Mouse (Mus musculus) neural tube, embryonic 13.5 days (tissue): ENCODE measurements around the gene Trappc10. TPM values are rescaled to one million over a fixed set of nuclear protein-coding genes. Genes with fewer than 3 reads are reported as not detected.

Experiments
- ATAC-seq: fragments of 200-750 bp; cut with Nextera tagmentation; 2 replicates; pipeline ENCODE4 v1.8.0; 2017; ENCODE audit warnings: low read depth, mild to moderate bottlenecking, moderate TSS enrichment, moderate library complexity
- H3K27ac ChIP-seq: fragments of 300-500 bp; sonication (generic); replicated peaks from 2 replicates; pipeline ENCODE4 v1.5.1; 2015; ENCODE audit warnings: moderate library complexity, mild to moderate bottlenecking, inconsistent platforms
- H3K27me3 ChIP-seq: fragments of 300-500 bp; sonication (generic); 2 replicates; pipeline ENCODE4 v1.6.1; 2015; ENCODE audit warnings: mild to moderate bottlenecking, inconsistent platforms
- H3K36me3 ChIP-seq: fragments of 300-500 bp; sonication (generic); 2 replicates; pipeline ENCODE4 v1.6.1; 2015; ENCODE audit warnings: mild to moderate bottlenecking, inconsistent platforms
- H3K4me1 ChIP-seq: fragments of 300-500 bp; sonication (generic); replicated peaks from 2 replicates; pipeline ENCODE4 v1.6.1; 2015; ENCODE audit warnings: inconsistent platforms
- H3K4me2 ChIP-seq: fragments of 300-500 bp; sonication (generic); 2 replicates; pipeline ENCODE4 v1.6.1; 2015; ENCODE audit warnings: inconsistent platforms, mild to moderate bottlenecking, moderate library complexity
- H3K4me3 ChIP-seq: fragments of 300-500 bp; sonication (generic); 2 replicates; pipeline ENCODE4 v1.5.1; 2015; ENCODE audit warnings: mild to moderate bottlenecking, inconsistent platforms
- H3K9ac ChIP-seq: fragments of 300-500 bp; sonication (generic); 2 replicates; pipeline ENCODE4 v1.6.1; 2015; ENCODE audit warnings: moderate library complexity, mild to moderate bottlenecking, inconsistent platforms
- H3K9me3 ChIP-seq: fragments of 300-500 bp; sonication (generic); 2 replicates; pipeline ENCODE4 v1.6.1; 2016; ENCODE audit warnings: inconsistent platforms
- WGBS: fragments of 180-500 bp; shearing (Covaris S2); methylation state at CpG from one replicate; pipeline ENCODE4 v1.1.7; 2015; 5-methylcytosine and 5-hydroxymethylcytosine counted together
- polyA plus RNA-seq: library from polyadenylated mRNA; unstranded; fragments of >200 nt; fragmentation: Nextera tagmentation; extraction: Ambion mirVana; gene quantifications from 2 replicates; pipeline ENCODE4 v1.2.1, GENCODE M21; 2015

The Trappc10 gene
- polyA plus RNA-seq, 1 experiment from 2014 or later = 26.0 TPM

- Histone ChIP-seq H3K4me3 (no peak overlapping the region), H3K9ac (no peak overlapping the region), H3K36me3 (no peaks in the 10 kb centered on the region), H3K4me1 (no peaks in the 10 kb centered on the region), H3K9me3 (no peaks in the 10 kb centered on the region), H3K4me2 (no peak overlapping the region), H3K27me3 (no peaks in the 10 kb centered on the region), H3K27ac (no peak overlapping the region)
- no peak for ATAC-seq
- 75% methylated on average over 10 of the region's 10 CpGs for WGBS
Observed at GRCm38 (mm10) chr10:78148834-78149766, 95.3 kb downstream of the Trappc10 start.

- WGBS = 83% methylated on average over 4 of the region's 4 CpGs
- H3K27ac ChIP-seq = no peak overlapping the region
- ATAC-seq = no peak
- no peak overlapping the region for H3K9ac ChIP-seq
- H3K4me3 ChIP-seq = no peak overlapping the region
- no peaks in the 10 kb centered on the region for H3K27me3 ChIP-seq
- H3K4me1 ChIP-seq = no peaks in the 10 kb centered on the region
- H3K4me2 ChIP-seq = no peak overlapping the region
- no peaks in the 10 kb centered on the region for H3K36me3 ChIP-seq
- H3K9me3 ChIP-seq = no peaks in the 10 kb centered on the region
Observed at GRCm38 (mm10) chr10:78147908-78148441, 96.5 kb downstream of the Trappc10 start.

GRCm38 (mm10) chr10:78143727-78144505 lies 100.5 kb downstream of the Trappc10 start:
- Histone ChIP-seq H3K9ac (no peak overlapping the region), H3K4me2 (no peak overlapping the region), H3K36me3 (no peaks in the 10 kb centered on the region), H3K4me3 (no peak overlapping the region), H3K4me1 (no peaks in the 10 kb centered on the region; the same call in 1 of the 2 replicates), H3K27me3 (no peaks in the 10 kb centered on the region), H3K27ac (no peak overlapping the region), H3K9me3 (no peaks in the 10 kb centered on the region)
- no peak for ATAC-seq
- 67% methylated on average over 8 of the region's 8 CpGs for WGBS

GRCm38 (mm10) chr10:78140843-78141242 lies 103.6 kb downstream of the Trappc10 start:
- no peak overlapping the region for H3K9ac ChIP-seq
- no peaks in the 10 kb centered on the region; the same call in 1 of the 2 replicates for H3K4me1 ChIP-seq
- ATAC-seq = no peak
- H3K36me3 ChIP-seq = no peaks in the 10 kb centered on the region
- 76% methylated on average over 3 of the region's 3 CpGs for WGBS
- H3K4me3 ChIP-seq = no peak overlapping the region
- H3K27ac ChIP-seq = no peak overlapping the region
- no peaks in the 10 kb centered on the region for H3K9me3 ChIP-seq
- no peak overlapping the region for H3K4me2 ChIP-seq
- H3K27me3 ChIP-seq = no peaks in the 10 kb centered on the region

GRCm38 (mm10) chr10:78140251-78140600 lies 104.2 kb downstream of the Trappc10 start:
- no peak overlapping the region for H3K9ac ChIP-seq
- ATAC-seq = no peak
- no peaks in the 10 kb centered on the region for H3K27me3 ChIP-seq
- H3K36me3 ChIP-seq = no peaks in the 10 kb centered on the region
- H3K4me1 ChIP-seq = peaks cover 4% of the 10 kb centered on the region
- no peak overlapping the region for H3K27ac ChIP-seq
- WGBS = 96% methylated on average over 1 of the region's 1 CpGs
- no peak overlapping the region for H3K4me2 ChIP-seq
- H3K9me3 ChIP-seq = no peaks in the 10 kb centered on the region
- H3K4me3 ChIP-seq = no peak overlapping the region

GRCm38 (mm10) chr10:78139572-78140250 lies 104.7 kb downstream of the Trappc10 start:
- Histone ChIP-seq H3K4me3 (no peak overlapping the region), H3K27me3 (no peaks in the 10 kb centered on the region), H3K9ac (no peak overlapping the region), H3K9me3 (no peaks in the 10 kb centered on the region), H3K4me1 (peaks cover 9% of the 10 kb centered on the region), H3K27ac (no peak overlapping the region), H3K36me3 (no peaks in the 10 kb centered on the region), H3K4me2 (no peak overlapping the region)
- 69% methylated on average over 11 of the region's 11 CpGs for WGBS
- ATAC-seq = no peak

GRCm38 (mm10) chr10:78138812-78139523 lies 105.5 kb downstream of the Trappc10 start:
- H3K4me2 ChIP-seq = no peak overlapping the region
- no peaks in the 10 kb centered on the region for H3K27me3 ChIP-seq
- no peak overlapping the region for H3K9ac ChIP-seq

GRCm38 (mm10) chr10:78137191-78137590 lies 107.2 kb downstream of the Trappc10 start:
- Histone ChIP-seq H3K27ac (no peak overlapping the region), H3K27me3 (no peaks in the 10 kb centered on the region), H3K9me3 (no peaks in the 10 kb centered on the region), H3K4me2 (no peak overlapping the region), H3K9ac (no peak overlapping the region), H3K4me3 (no peak overlapping the region), H3K36me3 (no peaks in the 10 kb centered on the region), H3K4me1 (peaks cover 15% of the 10 kb centered on the region)
- no peak for ATAC-seq
- WGBS = 84% methylated on average over 3 of the region's 3 CpGs

More at GRCm38 (mm10) chr10:78138812-78139523, 105.5 kb downstream of the Trappc10 start:
- Histone ChIP-seq H3K36me3 (no peaks in the 10 kb centered on the region), H3K9me3 (no peaks in the 10 kb centered on the region), H3K4me3 (no peak overlapping the region), H3K27ac (no peak overlapping the region; the same call in 1 of the 2 replicates), H3K4me1 (peaks cover 15% of the 10 kb centered on the region)
- WGBS = 68% methylated on average over 14 of the region's 14 CpGs
- ATAC-seq = no peak

Other genes starting within 250 kb of the Trappc10 start
- gene Pfkl, start 234.6 kb downstream of the Trappc10 start, polyA plus RNA-seq = 90.8 and 99.0 TPM in 2 replicates
- gene Dnmt3l, start 202.7 kb downstream of the Trappc10 start, polyA plus RNA-seq = not detected in 2 replicates
- gene Aire, start 201.0 kb downstream of the Trappc10 start, polyA plus RNA-seq = 0.10 and 0.18 TPM in 2 replicates
- gene Icosl, start 175.3 kb downstream of the Trappc10 start, polyA plus RNA-seq = 0.75 and 0.77 TPM in 2 replicates
- gene D10Jhu81e, start 74.9 kb downstream of the Trappc10 start, polyA plus RNA-seq = 20.8 and 22.5 TPM in 2 replicates
- gene Pwp2, start 59.5 kb downstream of the Trappc10 start, polyA plus RNA-seq = 15.2 and 15.8 TPM in 2 replicates
- 59.3 and 64.0 TPM in 2 replicates for gene Agpat3, start 107.8 kb upstream of the Trappc10 start, polyA plus RNA-seq
- gene Rrp1, start 168.4 kb upstream of the Trappc10 start, polyA plus RNA-seq = 365 and 462 TPM in 2 replicates
- 107 and 115 TPM in 2 replicates for gene Cstb, start 181.0 kb upstream of the Trappc10 start, polyA plus RNA-seq
- 16.1 and 18.6 TPM in 2 replicates for gene Pdxk, start 220.3 kb upstream of the Trappc10 start, polyA plus RNA-seq